Mouse (Mus musculus) macrophage (primary cell): ENCODE results near the gene Dazl. TPM values are rescaled to one million over a fixed set of nuclear protein-coding genes. Genes with fewer than 3 reads are reported as not detected.

Experiments used
- H3K27ac ChIP-seq: fragments of 350-480 bp; formaldehyde crosslinking; 2 replicates; pipeline ENCODE4 v1.9.0; 2021
- H3K36me3 ChIP-seq: fragments of 350-480 bp; formaldehyde crosslinking; 2 replicates; pipeline ENCODE4 v1.9.0; 2021; ENCODE audit errors: inconsistent target
- H3K4me3 ChIP-seq: fragments of 350-480 bp; formaldehyde crosslinking; 2 replicates; pipeline ENCODE4 v1.9.0; 2021; ENCODE audit errors: inconsistent target
- H3K79me2 ChIP-seq: fragments of 350-480 bp; formaldehyde crosslinking; 2 replicates; pipeline ENCODE4 v1.9.0; 2021; ENCODE audit errors: inconsistent target
- WGBS: methylation state at CpG from one replicate; pipeline ENCODE4 v1.1.7; 2026; ENCODE audit warnings: inconsistent platforms; ENCODE audit not compliant: missing documents; 5-methylcytosine and 5-hydroxymethylcytosine counted together
- polyA plus RNA-seq: library from polyadenylated mRNA; stranded (reverse); fragments of 250-400 nt; gene quantifications from 3 replicates; pipeline ENCODE4 v1.2.4, GENCODE M21; 2018; ENCODE audit warnings: inconsistent platforms
- total RNA-seq, 78 experiments: library from RNA; depleted of rRNA; stranded (reverse); fragments of 250-400 nt; gene quantifications; 1 replicate in 9 of 78; 2 replicates in 24 of 78; 3 replicates in 43 of 78; 4 replicates in 2 of 78; pipeline ENCODE4 v1.2.4; 2018; ENCODE audit warnings: inconsistent platforms in 56 of 78

Dazl gene
- total RNA-seq (2018; cell fraction: chromatin; rRNA removed): under 1 TPM in 2 of 26 experiments, not detected in 24; 0.22 to 0.27 TPM
- under 1 TPM in 21 of 26 experiments, not detected in 5; 0.03 to 0.40 (median 0.09) TPM for total RNA-seq (2018; cell fraction: cytosol; rRNA removed)
- 1 to 10 TPM in 1 of 26 experiments, under 1 TPM in 2, not detected in 23; 0.68 to 1.3 (median 0.76) TPM for total RNA-seq (2018; cell fraction: nucleus; rRNA removed)
- polyA plus RNA-seq: 0.21 TPM in 1 of 3 replicates, not detected in the others

DNA sequence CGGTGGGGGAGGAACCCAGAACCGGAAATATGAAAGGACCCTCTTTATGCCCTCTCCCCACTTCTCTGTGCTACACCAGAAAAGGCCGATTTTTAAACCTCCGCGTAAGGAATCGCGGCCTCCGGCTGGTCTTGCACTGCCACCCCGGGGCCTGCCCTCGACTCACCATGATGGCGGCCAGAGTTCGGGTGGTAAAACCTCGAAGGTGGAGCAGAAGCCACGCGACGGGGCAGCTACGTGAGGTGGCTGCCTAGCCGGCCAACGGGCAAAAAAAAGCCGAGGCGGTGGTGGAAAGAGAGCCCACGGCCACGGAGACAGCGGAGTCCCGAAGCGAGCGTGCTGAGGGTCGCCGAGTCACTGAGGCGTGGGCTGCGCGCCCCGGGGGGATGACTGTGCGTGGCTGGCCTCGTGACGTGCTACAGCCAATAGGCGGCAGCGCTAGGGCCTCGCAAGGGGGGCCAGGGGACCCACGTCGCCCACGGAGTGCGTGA is at the start of gene Dazl:
Gene Dazl, minus strand, starts transcription at position 396 of the 491 bp plus-strand sequence.
- Histone ChIP-seq H3K36me3 (no peaks in the 10 kb centered on the region), H3K27ac (no peak within 1 kb of the TSS), H3K79me2 (no peaks in the 10 kb centered on the region), H3K4me3 (peak within 1 kb of the TSS; percentile 38)
- WGBS: 94% methylated on average over 22 of the region's 43 CpGs

DNA sequence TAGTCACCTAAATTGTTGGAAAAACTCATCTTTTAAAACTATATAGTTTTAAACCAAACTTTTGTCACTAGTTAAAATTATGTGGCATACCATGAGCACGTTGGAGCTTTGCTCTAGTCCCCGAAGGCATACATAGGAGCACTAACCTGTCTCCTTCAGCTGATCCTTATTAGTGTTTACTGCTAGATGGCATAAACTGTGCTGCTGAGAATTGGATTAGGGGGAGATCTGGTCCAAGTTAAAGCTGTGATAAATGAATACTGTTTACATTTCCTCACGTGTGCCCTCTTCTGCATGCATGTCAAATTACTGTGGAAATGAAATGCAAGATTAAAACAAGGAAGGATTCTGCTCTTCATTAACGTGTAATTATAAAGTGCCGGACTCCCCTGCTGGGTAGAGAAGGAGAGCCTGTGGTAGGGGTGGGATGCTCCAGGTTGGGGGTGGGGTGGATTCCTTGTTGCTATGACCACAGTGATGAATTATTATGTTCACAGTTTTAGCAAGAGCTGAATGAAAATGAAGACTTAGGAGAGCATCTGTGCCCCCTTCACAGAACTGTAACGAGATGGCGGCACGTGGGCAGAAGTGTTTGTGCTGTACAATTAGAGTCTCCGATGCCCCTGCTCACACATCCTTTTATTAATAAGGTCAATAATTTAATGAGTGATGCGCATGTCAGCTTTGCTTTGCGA is 48.6 kb upstream of the Dazl start:
- 96% methylated on average over 11 of the region's 11 CpGs for WGBS
- Histone ChIP-seq H3K79me2 (no peaks in the 10 kb centered on the region), H3K36me3 (no peaks in the 10 kb centered on the region), H3K4me3 (no peak overlapping the region), H3K27ac (no peak overlapping the region)

DNA sequence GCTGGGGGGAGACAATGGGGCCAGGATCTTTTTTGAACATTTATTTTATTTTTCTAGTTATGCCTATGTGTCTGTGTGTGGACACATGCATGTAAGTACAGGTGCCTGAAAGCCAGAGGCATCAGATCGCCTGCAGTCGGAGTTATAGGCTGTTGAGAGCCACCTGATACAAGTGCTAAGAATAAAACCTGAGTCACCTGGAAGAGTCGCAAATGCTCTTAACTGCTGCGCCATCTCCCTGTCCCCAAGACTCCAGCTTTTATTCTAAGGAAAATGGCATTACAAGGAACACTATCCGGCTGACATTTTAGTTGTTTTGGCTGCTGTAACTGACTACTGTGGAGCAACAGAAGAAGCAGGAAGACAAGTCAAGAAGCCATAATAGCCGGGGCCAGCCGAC is 45.5 kb upstream of the Dazl start:
- Histone ChIP-seq H3K27ac (no peak overlapping the region), H3K79me2 (no peaks in the 10 kb centered on the region), H3K36me3 (no peaks in the 10 kb centered on the region), H3K4me3 (no peak overlapping the region)
- 95% methylated on average over 7 of the region's 7 CpGs for WGBS

DNA sequence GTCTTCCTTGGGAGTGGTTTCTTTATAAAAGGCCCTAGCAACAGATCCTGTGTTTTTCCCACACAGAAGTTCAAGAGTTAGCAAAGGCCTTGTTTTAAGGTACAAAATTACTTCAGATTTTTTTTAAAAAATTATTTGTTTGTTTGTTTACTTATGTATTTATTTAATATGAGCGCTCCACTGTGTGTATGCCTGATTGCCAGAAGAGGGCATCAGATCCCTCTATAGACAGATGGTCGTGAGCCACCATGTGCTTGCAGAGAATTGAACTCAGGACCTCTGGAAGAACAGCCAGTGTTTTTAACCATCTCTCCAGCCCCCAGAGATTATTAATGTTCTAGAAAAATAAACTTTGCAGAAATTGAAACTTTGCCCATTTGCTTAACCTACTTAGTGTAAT is 42.3 kb upstream of the Dazl start:
- Histone ChIP-seq H3K36me3 (no peaks in the 10 kb centered on the region), H3K27ac (no peak overlapping the region), H3K79me2 (no peaks in the 10 kb centered on the region), H3K4me3 (no peak overlapping the region)
- WGBS: 85% methylated on average over 2 of the region's 2 CpGs

DNA sequence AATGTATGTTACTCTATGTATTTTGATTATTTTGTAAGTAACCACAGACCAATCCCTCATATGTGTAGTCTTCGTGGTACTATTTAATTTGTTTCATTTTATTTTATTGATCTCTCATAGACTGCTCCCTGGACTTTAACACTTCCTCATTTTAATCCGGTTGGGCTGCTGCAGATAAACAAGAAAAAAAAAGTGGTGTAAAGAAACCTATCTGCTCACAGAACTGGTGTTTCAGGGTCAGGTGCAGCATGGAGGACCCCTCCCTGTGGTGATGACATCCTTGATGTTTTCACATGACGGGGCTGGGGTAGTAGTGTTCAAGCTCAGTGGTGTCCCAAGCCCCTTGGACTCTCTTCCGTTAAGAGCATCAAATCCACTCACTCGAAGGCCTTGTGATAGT is 41.3 kb upstream of the Dazl start:
- no peaks in the 10 kb centered on the region for H3K36me3 ChIP-seq
- 79% methylated on average over 5 of the region's 5 CpGs for WGBS
- H3K27ac ChIP-seq: no peak overlapping the region
- no peaks in the 10 kb centered on the region for H3K79me2 ChIP-seq
- H3K4me3 ChIP-seq: no peak overlapping the region

DNA sequence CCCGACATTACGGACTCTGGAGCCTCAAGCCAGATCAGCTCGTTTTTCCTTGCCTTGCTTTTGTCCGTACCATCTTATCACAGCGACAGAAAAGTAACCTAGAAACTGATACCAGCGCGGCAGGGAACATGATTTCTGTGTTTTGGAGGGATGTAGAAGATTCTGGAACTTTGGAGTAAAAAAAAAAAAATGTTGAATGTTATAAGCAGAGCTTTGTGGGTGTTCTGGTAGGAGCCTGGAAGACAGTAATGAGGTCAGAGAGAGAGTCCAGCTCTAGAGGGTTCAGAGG is 38.5 kb upstream of the Dazl start:
- WGBS: 46% methylated on average over 7 of the region's 7 CpGs
- no peaks in the 10 kb centered on the region for H3K79me2 ChIP-seq
- H3K4me3 ChIP-seq: no peak overlapping the region

DNA sequence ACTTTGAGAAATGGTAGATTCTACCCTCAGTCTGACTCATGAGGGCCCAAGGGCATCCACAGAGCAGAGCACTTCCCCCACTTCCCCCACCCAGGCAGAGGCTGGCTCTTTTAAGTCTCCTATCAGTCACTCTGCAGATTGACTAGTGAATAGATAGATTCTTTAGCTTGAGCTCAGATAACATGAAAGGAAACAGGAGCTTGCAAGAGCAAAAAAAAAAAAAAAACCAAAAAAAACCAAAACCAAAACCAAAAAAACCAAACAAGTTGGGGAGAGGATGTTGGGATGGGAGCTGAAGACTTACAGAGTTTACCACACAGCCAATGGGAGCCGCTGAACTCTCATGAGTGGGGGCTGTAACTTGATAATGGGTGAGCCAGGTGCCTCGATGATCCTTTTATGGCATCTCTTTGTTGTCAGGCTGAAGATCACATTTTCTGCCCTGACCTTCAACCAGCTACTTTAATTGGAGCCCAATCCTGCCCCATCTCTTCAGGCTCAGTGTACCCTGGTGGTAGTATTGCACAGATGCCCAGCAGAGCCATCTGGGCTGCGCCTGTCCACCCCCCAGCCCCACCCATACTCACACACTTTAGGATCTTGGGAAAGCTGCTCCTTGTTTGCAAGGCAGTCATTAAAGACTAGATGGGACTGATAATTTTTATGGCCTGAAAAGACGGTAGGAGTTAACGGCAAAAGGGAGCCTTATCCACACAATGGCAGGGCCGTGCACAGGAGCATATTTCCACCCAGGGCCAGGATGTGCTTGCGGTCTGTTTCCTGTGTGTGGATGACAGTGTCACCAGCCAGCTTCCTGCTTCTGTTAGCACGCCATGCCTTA is 38.0 kb upstream of the Dazl start:
- H3K27ac ChIP-seq: 0 out of 2 replicates have a peak overlapping the region, but pooled peaks have one; percentile 4
- H3K36me3 ChIP-seq: no peaks in the 10 kb centered on the region
- no peak overlapping the region for H3K4me3 ChIP-seq
- H3K79me2 ChIP-seq: no peaks in the 10 kb centered on the region
- 34% methylated on average over 8 of the region's 8 CpGs for WGBS

More for the DNA sequence above, 38.5 kb upstream of the Dazl start:
- no peaks in the 10 kb centered on the region for H3K36me3 ChIP-seq
- H3K27ac ChIP-seq: 0 out of 2 replicates have a peak overlapping the region, but pooled peaks have one; percentile 4

DNA sequence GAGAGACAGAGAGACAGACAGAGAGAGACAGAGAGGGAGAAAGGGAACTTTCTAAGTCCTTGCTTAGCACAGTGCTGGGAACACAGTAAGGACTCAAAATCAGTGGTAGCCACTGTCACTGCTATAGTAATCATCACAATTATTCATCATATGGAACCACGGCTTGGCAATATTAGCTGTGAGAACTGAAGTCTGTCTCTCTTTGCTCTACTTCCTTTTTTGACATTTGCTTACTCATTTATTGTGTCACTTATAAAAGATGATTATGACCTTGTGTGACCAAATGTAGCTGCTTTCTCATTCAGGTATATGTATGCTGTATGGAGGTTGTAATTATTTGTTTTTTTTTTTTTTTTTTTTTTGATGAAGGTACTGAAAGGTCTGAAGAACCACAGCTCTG is 36.8 kb upstream of the Dazl start:
- H3K4me3 ChIP-seq: no peak overlapping the region
- 14% methylated on average over 1 of the region's 1 CpGs for WGBS
- H3K27ac ChIP-seq: no peak overlapping the region
- H3K79me2 ChIP-seq: no peaks in the 10 kb centered on the region
- no peaks in the 10 kb centered on the region for H3K36me3 ChIP-seq

DNA sequence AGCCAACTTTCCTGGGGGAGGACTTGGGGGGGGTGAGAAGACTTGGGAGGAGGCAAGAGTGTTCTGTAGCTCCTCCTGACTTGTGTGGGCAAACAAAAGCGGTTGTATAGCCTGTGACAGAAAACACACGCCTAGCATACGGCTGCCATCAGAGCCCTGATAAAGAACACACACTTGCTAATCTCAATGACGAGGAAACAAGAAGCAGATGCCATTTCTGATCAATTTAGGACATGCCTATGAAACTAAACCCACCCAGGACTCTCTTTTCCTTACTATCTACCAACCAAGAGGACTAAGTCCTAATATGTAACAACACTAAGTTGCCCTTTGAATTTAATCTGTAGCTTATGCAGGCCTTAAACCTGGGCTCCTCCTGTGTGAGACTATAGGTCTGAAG is 31.2 kb upstream of the Dazl start:
- Histone ChIP-seq H3K27ac (no peak overlapping the region), H3K4me3 (no peak overlapping the region), H3K79me2 (no peaks in the 10 kb centered on the region), H3K36me3 (no peaks in the 10 kb centered on the region)
- WGBS: 95% methylated on average over 4 of the region's 4 CpGs

DNA sequence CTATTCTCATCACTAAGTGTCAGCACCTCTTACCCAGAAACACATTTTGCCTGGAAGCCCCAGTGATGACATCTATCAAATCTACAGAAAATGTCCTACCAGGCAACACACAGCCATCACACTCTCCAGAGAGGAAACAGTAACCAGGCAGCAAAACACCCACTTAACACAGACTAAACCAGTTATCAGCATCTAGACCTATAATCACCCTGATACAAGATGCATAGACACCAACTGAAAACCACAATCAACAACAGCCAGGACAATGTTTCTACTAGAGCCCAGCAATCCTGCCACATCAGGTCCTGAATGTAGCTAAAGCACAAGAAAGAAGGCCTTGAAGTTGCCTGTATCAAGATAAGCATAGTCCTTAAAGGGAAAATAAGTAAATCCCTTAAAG is 25.4 kb upstream of the Dazl start:
- Histone ChIP-seq H3K36me3 (no peaks in the 10 kb centered on the region), H3K79me2 (no peaks in the 10 kb centered on the region), H3K27ac (no peak overlapping the region), H3K4me3 (no peak overlapping the region)

DNA sequence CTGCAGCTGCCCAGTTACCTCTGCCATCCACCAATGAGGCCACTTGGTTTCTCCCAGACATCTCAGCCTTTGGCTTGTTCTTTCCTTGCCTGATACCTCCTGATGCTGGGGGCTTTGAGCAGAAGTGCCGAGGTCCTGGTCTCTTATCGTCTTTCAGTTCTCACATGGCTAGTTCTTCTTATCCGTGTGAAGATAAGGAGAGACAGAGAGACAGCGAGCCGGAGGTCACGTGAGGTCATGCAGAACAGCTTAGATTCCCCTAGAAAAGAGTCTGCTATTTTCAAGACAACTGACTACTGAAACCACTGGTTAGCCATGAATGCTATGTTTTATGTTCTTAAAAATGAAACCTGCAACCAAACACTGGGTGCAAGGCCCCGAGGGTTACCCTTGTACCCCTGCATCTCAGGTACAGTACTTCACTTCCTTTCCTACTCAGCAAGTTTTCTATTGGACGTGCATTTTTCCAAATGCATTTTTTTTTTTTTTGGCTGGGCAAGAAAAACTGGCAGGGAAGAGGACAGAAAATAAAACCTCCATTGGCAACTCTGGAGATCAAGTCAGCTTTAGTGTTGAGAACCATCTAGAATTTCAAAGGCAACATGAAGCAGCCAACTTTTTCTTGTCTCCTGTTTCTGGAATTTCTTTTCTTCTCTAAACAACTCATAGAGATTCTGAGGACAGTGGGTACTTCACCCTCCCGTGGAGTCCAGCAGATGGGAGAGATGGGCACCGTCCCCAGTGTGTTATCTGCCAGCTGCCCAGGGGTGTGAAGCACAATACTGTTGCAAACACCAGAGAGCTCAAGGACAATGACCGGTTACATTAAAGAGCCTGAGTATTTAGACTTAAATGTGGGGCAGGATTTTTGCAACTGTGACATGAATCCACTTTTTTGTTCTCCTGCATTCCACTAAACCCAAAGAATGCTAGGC is 23.0 kb upstream of the Dazl start:
- Histone ChIP-seq H3K36me3 (no peaks in the 10 kb centered on the region), H3K4me3 (no peak overlapping the region), H3K27ac (no peak overlapping the region), H3K79me2 (no peaks in the 10 kb centered on the region)
- WGBS: 94% methylated on average over 11 of the region's 11 CpGs

DNA sequence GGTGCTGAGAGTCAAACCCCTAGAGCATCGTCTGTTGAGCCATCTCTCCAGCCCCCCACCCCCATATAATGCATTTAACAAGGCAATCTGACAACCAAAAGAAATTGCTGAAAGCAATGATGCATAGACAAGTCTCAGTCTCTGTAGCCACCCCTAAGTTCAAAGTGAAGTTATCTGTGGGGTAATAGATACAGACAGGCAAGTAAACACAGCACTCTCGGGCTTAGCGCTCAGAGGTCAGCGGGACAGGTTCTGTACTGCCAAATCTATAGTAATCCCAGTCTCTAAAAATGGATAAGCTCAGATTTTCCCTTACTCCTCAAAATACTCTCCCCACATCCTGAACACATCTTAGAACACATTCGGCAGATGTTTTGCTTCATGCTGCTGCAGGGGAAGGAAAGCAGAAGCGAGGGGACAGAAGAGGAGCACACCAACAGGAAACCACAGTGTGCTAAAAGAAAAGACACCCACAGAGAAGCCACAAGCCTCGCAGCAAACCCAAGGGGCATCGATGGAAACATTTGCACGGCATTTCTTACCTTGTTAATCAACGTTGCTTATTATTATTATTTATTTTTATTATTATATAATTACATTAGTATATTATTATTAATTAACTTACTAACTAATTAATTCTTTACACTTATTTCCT is 16.8 kb upstream of the Dazl start:
- no peaks in the 10 kb centered on the region for H3K79me2 ChIP-seq
- H3K27ac ChIP-seq: no peak overlapping the region
- H3K36me3 ChIP-seq: no peaks in the 10 kb centered on the region
- 66% methylated on average over 10 of the region's 10 CpGs for whole genome bisulfite sequencing
- H3K4me3 ChIP-seq: no peak overlapping the region

DNA sequence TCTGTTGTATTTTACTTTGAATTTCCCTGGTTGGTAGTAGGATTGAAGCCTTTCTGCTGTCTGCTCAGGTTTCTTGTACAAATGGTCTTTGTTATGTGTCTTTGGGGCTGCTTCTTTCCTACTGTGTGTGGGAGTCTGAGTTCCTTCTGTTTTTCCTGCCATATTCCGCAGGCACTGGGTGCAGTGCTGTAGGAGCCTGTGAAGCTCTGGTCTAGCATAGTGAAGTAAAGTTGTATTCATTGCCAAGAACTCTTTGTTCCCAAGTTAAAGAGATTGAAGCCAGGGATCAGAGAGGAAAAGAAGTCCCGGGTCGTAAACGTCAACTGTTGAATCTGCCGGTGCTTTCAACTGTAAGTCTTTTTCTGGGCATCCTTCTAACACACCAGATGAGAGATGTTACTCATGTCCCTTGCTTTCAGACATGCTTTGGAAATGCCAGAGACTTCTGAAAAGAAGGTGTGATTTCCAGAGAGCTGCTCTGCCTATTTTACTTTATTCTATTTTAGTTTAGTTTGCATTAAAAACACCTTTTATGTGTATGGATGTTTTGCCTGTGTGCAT is 16.2 kb upstream of the Dazl start:
- Histone ChIP-seq H3K4me3 (no peak overlapping the region), H3K79me2 (no peaks in the 10 kb centered on the region), H3K36me3 (no peaks in the 10 kb centered on the region), H3K27ac (no peak overlapping the region)
- 96% methylated on average over 5 of the region's 5 CpGs for WGBS
